Mouse (Mus musculus): ENCODE results near the gene Nrbp1. TPM values are rescaled to one million over a fixed set of nuclear protein-coding genes. Genes with fewer than 3 reads are reported as not detected.
A peak's percentile ranks its signal among the peaks of the same experiment; 100 is the strongest.

Gene Nrbp1
- polyA plus RNA-seq, 1 experiment from 2014 or later, result 178 TPM

DNA sequence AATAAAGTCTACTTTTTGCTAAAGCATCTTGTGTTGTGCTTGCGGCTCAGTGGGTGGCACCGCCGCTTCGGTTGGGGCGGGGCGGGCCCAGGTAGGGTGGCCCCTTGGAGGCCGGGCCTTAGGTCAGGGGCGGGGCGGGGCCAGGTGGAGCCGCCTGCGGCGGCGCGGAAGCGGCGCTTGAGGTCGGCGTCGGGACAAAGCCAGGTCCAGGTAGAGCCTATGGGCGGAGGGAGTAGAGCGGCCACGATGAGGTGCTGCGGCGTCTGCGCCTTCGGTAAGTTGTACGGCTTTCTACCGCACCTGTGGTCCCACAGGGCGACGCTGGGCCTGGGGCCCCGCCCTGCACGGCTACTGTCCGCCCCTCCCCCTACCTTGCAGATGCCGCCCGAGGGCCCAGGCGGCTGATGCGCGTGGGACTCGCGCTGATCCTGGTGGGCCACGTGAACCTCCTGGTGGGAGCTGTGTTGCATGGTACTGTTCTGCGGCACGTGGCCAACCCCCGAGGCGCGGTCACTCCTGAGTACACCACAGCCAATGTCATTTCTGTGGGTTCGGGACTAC, 11.0 kb downstream of the Nrbp1 start, which contains the start of gene Krtcap3:
Krtcap3 (plus strand) TSS at position 151 of the 561 bp plus-strand sequence.
- ATAC-seq (ENCODE audit: insufficient number of reproducible peaks, low FRiP score, low TSS enrichment, low read depth), result peak; percentile 72
- Histone ChIP-seq H3K27ac (replicated peaks) (peak within 1 kb of the TSS; percentile 83), H3K27me3 (no peaks in the 10 kb centered on the region), H3K9me3 (replicated peaks) (no peaks in the 10 kb centered on the region), H3K4me2 (replicated peaks) (peak within 1 kb of the TSS; percentile 44), H3K4me3 (replicated peaks) (peak within 1 kb of the TSS; percentile 39), H3K9ac (no peak within 1 kb of the TSS), H3K36me3 (peaks cover 84% of the 10 kb centered on the region), H3K4me1 (peaks cover 42% of the 10 kb centered on the region)
- WGBS, result 21% methylated on average over 47 of the region's 47 CpGs

DNA sequence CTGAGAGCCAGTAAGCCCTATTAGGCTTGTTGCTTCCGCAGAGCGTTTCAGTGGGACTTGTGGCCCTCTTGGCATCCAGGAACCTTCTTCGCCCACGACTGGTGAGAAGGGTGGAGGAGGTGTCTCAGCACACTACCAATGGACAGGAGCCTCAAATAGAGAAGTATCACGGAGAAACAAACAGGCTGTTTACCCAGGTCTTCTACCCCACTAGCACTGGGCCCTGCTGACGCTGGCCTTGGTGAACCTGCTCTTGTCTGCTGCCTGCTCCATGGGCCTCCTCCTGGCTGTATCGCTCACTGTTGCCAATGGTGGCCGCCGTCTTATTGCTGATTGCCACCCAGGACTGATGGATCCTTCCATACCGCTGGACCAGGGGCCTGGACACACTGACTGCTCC, 11.5 kb downstream of the Nrbp1 start:
- H3K9me3 ChIP-seq (replicated peaks), result no peaks in the 10 kb centered on the region
- peak overlapping the region; percentile 83 for H3K27ac ChIP-seq (replicated peaks)
- peaks cover 42% of the 10 kb centered on the region for H3K4me1 ChIP-seq
- WGBS, result 46% methylated on average over 10 of the region's 10 CpGs
- H3K27me3 ChIP-seq, result no peaks in the 10 kb centered on the region
- H3K4me3 ChIP-seq (replicated peaks), result peak overlapping the region; percentile 39
- no peak for ATAC-seq (ENCODE audit: insufficient number of reproducible peaks, low FRiP score, low TSS enrichment, low read depth)
- peak overlapping the region; percentile 44 for H3K4me2 ChIP-seq (replicated peaks)
- peaks cover 82% of the 10 kb centered on the region for H3K36me3 ChIP-seq
- H3K9ac ChIP-seq, result no peak overlapping the region

DNA sequence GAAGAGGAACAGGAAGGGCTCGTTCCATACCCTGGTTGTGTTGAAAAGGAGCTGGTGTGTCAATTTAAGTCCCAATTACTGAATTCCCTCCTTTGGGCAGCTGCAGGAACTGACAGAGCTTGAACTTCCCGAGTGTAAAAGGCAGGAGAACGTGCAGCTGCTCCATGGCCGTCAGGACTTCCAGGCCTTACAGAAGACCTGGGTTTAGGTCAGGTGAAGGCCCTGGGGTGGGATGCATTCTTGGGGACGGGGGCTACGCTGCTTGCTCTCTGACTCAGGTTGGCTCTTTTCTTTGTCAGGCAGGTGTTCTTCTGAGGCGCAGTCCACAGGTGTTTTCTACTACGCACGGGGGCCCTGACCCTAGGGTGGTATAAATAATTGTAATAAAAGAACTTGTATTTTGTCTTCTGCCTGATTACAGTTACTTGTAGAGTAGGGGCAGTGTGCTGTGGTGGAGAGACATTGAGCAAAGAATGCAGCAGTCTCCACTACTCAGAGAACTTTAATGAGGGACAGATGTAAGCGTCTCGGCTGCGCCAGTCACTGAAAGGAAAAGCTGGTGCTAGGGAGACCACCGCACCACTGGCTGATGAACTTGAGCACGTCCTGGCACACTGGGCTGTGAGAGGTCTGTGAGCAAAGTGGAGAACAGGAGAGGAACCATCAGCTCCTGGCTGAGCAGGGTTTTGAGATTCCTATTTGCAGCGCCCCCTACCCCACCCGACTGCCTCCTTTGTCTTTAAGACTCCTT, 12.3 kb downstream of the Nrbp1 start:
- H3K4me3 ChIP-seq (replicated peaks), result no peak overlapping the region
- H3K27ac ChIP-seq (replicated peaks), result peak overlapping the region; percentile 71
- no peaks in the 10 kb centered on the region for H3K27me3 ChIP-seq
- peaks cover 82% of the 10 kb centered on the region for H3K36me3 ChIP-seq
- H3K9me3 ChIP-seq (replicated peaks), result no peaks in the 10 kb centered on the region
- ATAC-seq (ENCODE audit: insufficient number of reproducible peaks, low FRiP score, low TSS enrichment, low read depth), result peak; percentile 27; the same call in 1 of the 2 replicates
- H3K9ac ChIP-seq, result no peak overlapping the region
- 38% methylated on average over 16 of the region's 16 CpGs for WGBS
- no peak overlapping the region for H3K4me2 ChIP-seq (replicated peaks)
- H3K4me1 ChIP-seq, result peaks cover 42% of the 10 kb centered on the region

DNA sequence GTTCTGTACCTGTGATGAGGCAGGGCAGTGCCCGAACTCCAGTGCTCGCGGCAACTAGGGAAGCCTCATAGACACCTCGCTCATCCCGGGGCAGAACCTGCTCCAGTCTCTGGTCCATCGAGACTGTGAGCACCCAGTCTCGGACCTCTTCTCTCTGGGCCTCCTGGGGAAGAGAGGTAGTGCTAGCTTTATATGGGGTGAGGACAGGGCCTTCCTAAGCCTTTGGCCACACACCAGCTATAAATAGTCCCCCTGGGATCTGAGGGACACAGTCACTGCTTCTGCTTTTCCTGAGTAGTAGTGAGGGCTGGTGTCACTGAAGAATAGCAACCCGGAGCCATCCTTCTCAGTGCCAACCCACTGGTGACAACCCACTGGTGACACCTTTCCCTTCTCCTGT, 13.1 kb downstream of the Nrbp1 start:
- Histone ChIP-seq H3K4me2 (replicated peaks) (no peak overlapping the region), H3K9me3 (replicated peaks) (no peaks in the 10 kb centered on the region), H3K27me3 (no peaks in the 10 kb centered on the region), H3K9ac (no peak overlapping the region), H3K27ac (replicated peaks) (peak overlapping the region; percentile 71; the same call in 1 of the 2 replicates), H3K4me3 (replicated peaks) (no peak overlapping the region), H3K36me3 (peaks cover 82% of the 10 kb centered on the region), H3K4me1 (peaks cover 42% of the 10 kb centered on the region)
- no peak for ATAC-seq (ENCODE audit: insufficient number of reproducible peaks, low FRiP score, low TSS enrichment, low read depth)
- 92% methylated on average over 8 of the region's 8 CpGs for WGBS

DNA sequence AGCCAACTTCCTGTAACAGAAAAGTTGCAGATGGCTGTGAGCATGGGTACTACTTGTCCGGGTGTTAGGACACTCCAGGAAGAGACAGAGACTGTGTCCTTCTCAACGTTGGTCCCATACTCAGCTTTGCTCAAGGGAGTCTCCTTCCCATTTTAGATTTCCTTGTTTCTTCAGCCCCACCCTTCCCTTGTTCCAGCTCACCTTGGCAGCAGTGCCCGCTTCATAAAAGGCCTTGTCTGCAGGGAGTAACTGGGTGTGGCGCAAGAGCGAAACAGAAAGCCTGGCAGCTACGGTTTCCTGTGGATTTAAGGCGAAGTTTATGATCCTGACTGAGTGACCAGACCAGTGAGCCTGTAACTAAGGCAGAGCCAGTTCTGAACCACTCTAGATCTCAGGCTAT, 13.8 kb downstream of the Nrbp1 start:
- 0 out of 2 replicates have a peak overlapping the region, but pooled peaks have one; percentile 71 for H3K27ac ChIP-seq (replicated peaks)

DNA sequence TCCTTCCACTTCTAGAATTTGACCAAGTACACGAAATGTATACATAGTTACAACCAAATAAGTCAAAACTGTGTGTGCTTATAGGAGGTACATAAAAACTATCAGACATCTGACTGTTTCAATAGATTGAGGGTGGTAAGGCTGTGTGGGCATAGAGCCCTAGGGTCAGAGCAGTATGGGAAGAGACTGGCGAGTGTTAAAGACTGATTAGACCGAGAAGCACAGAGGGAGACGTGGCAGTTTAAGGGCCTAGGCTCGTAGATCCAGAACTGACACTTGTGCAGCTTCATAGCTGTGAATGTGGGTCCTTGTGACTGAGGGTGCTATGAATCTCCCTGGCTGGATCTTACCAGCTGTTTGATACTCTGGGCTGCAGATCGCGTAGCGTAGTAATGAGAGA, 14.2 kb downstream of the Nrbp1 start:
- WGBS, result 87% methylated on average over 8 of the region's 8 CpGs
- ATAC-seq (ENCODE audit: insufficient number of reproducible peaks, low FRiP score, low TSS enrichment, low read depth), result no peak
- Histone ChIP-seq H3K27me3 (no peaks in the 10 kb centered on the region), H3K9ac (no peak overlapping the region), H3K4me3 (replicated peaks) (no peak overlapping the region), H3K9me3 (replicated peaks) (no peaks in the 10 kb centered on the region), H3K36me3 (peaks cover 82% of the 10 kb centered on the region), H3K4me2 (replicated peaks) (no peak overlapping the region), H3K27ac (replicated peaks) (0 out of 2 replicates have a peak overlapping the region, but pooled peaks have one; percentile 71), H3K4me1 (peaks cover 42% of the 10 kb centered on the region)

More for the DNA sequence above, 13.8 kb downstream of the Nrbp1 start:
- ATAC-seq (ENCODE audit: insufficient number of reproducible peaks, low FRiP score, low TSS enrichment, low read depth), result no peak
- H3K9ac ChIP-seq, result no peak overlapping the region
- WGBS, result 63% methylated on average over 7 of the region's 7 CpGs
- H3K4me1 ChIP-seq, result peaks cover 42% of the 10 kb centered on the region
- no peak overlapping the region for H3K4me3 ChIP-seq (replicated peaks)
- no peaks in the 10 kb centered on the region for H3K9me3 ChIP-seq (replicated peaks)
- peaks cover 82% of the 10 kb centered on the region for H3K36me3 ChIP-seq
- no peaks in the 10 kb centered on the region for H3K27me3 ChIP-seq
- no peak overlapping the region for H3K4me2 ChIP-seq (replicated peaks)

DNA sequence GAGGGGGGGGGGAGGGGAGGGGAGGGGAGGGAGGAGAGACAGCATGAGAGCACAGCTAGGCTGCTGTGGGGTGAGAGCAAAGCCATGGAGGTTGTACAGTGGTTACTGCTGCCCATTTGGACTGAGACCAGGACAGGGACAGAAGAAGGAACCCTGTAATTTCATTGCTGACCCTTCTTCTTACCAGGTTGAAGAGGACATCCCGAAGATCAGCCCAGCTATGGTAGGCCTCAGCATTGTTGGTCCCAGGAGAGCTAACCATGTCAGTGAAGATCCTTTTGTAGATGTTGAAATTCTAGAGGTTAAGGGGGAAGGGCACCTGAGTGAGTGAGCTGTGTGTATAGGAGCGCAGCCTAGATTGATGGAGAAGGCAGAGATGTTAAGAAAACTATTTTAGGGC, 14.7 kb downstream of the Nrbp1 start:
- Histone ChIP-seq H3K9me3 (replicated peaks) (no peaks in the 10 kb centered on the region), H3K9ac (no peak overlapping the region), H3K36me3 (peaks cover 82% of the 10 kb centered on the region), H3K27ac (replicated peaks) (no peak overlapping the region), H3K4me2 (replicated peaks) (no peak overlapping the region), H3K4me3 (replicated peaks) (no peak overlapping the region), H3K4me1 (peaks cover 39% of the 10 kb centered on the region), H3K27me3 (no peaks in the 10 kb centered on the region)
- ATAC-seq (ENCODE audit: insufficient number of reproducible peaks, low FRiP score, low TSS enrichment, low read depth), result no peak
- WGBS, result 87% methylated on average over 2 of the region's 2 CpGs

DNA sequence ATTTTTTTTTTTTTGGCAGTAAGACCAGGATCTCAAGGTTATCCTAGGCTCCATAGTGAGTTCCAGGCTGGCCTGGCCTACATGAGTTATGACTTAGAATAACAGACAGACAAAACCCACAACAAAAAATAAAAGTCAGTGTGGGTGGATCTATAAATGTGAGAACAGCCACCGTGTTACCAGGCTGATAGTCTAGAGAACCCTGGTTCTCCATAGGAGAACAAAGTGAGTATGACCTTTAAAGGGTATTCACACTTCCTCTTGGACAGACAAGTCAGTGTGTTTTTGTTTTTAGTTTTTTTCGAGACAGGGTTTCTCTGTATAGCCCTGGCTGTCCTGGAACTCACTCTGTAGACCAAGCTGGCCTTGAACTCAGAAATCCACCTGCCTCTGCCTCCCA, 15.3 kb downstream of the Nrbp1 start:
- ATAC-seq (ENCODE audit: insufficient number of reproducible peaks, low FRiP score, low TSS enrichment, low read depth), result no peak
- 91% methylated on average over 2 of the region's 2 CpGs for WGBS
- H3K9ac ChIP-seq, result no peak overlapping the region
- H3K27ac ChIP-seq (replicated peaks), result no peak overlapping the region
- peaks cover 33% of the 10 kb centered on the region for H3K4me1 ChIP-seq
- no peaks in the 10 kb centered on the region for H3K9me3 ChIP-seq (replicated peaks)
- no peak overlapping the region for H3K4me2 ChIP-seq (replicated peaks)
- H3K36me3 ChIP-seq, result peaks cover 82% of the 10 kb centered on the region
- H3K27me3 ChIP-seq, result no peaks in the 10 kb centered on the region
- no peak overlapping the region for H3K4me3 ChIP-seq (replicated peaks)

DNA sequence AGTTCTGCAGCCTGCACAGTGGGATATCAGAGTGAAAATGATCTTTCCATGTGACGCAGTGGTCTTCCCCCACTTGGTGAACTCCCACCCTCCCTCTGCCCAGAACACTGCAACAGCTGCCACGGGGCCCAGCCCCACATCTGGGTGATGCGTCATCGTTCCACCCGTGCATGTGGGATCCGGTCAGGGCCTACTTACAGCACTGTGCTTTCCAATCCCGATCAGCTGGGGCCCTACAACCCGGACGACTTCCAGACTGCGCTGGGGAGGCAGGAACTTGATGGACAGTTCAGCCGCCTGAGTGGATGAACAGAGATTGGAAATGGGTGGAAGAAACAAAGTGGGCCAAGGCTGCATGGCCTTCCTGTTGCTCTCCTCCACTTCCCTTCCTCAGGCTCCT, 17.0 kb downstream of the Nrbp1 start:
- 72% methylated on average over 11 of the region's 11 CpGs for WGBS
- H3K4me2 ChIP-seq (replicated peaks), result no peak overlapping the region
- H3K4me1 ChIP-seq, result peaks cover 16% of the 10 kb centered on the region
- no peak overlapping the region for H3K4me3 ChIP-seq (replicated peaks)
- ATAC-seq (ENCODE audit: insufficient number of reproducible peaks, low FRiP score, low TSS enrichment, low read depth), result no peak
- H3K9me3 ChIP-seq (replicated peaks), result no peaks in the 10 kb centered on the region
- H3K9ac ChIP-seq, result no peak overlapping the region
- H3K36me3 ChIP-seq, result peaks cover 84% of the 10 kb centered on the region
- H3K27me3 ChIP-seq, result no peaks in the 10 kb centered on the region
- H3K27ac ChIP-seq (replicated peaks), result no peak overlapping the region

DNA sequence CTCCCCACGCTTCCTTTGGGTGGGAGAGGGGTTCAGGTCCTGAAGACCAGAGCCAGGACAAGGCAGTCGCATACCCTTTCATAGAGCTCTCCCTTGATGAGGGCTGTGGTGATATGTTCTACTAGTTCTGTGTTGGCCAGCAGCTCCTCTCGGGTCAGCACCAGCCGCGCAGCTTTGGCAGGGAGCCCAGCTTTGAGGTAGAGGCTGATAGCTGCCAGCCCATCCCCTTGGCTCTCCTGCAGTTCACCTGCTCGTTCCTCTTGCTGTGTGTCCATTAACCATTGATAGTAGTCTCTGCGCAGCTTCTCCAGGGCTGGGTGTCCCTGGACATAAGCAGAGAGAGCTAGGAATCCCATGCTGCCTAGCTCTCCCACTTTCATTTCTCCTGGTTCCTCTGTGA, 25.4 kb downstream of the Nrbp1 start:
- Histone ChIP-seq H3K27me3 (no peaks in the 10 kb centered on the region), H3K9ac (no peak overlapping the region), H3K9me3 (replicated peaks) (no peaks in the 10 kb centered on the region), H3K4me1 (no peaks in the 10 kb centered on the region), H3K36me3 (peaks cover 95% of the 10 kb centered on the region), H3K27ac (replicated peaks) (no peak overlapping the region), H3K4me2 (replicated peaks) (no peak overlapping the region), H3K4me3 (replicated peaks) (no peak overlapping the region)
- 88% methylated on average over 7 of the region's 7 CpGs for WGBS
- no peak for ATAC-seq (ENCODE audit: insufficient number of reproducible peaks, low FRiP score, low TSS enrichment, low read depth)

DNA sequence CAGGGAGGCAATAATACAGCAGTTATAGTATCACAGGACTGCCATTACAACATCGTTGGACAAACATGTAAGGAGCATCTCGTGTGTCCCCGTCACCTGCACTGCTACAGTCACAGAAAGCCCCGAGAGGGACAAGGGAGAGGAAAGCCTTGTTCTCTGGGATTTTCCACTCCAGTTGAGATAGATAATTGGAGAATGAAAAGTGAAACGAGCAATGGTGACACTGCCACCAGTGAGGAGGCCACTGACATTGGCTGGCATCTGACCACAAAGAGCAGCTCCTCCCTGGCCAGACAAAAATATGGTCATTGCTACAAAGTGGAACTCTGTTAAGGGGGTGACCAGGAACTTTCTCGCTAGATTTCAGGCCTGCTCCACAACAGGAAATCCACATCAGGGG, 27.0 kb downstream of the Nrbp1 start:
- Histone ChIP-seq H3K27me3 (no peaks in the 10 kb centered on the region), H3K9me3 (replicated peaks) (no peaks in the 10 kb centered on the region), H3K36me3 (peaks cover 89% of the 10 kb centered on the region), H3K4me3 (replicated peaks) (no peak overlapping the region), H3K4me1 (no peaks in the 10 kb centered on the region), H3K9ac (no peak overlapping the region), H3K4me2 (replicated peaks) (no peak overlapping the region), H3K27ac (replicated peaks) (no peak overlapping the region)
- 83% methylated on average over 6 of the region's 6 CpGs for WGBS
- ATAC-seq (ENCODE audit: insufficient number of reproducible peaks, low FRiP score, low TSS enrichment, low read depth), result no peak
